Mouse (Mus musculus) testis, postnatal 14 days (tissue): ENCODE data around the gene Obp1b.
"Not testable (repeated sequence)": the region's sequence is repeated elsewhere in the genome, so short reads cannot be mapped to it uniquely, and the experiment has no call there.

Source experiments
- DNase-seq: peaks from one replicate; pipeline ENCODE4 v3.0.0; 2021; ENCODE audit warnings: low spot score

The Obp1b gene

GRCm38 (mm10) chrX:78186477-78186876, at the start of gene Obp1b:
Gene Obp1b (plus strand): TSS chrX:78186777.
- not testable (repeated sequence) for DNase-seq

- not testable (repeated sequence) for DNase-seq
Observed at GRCm38 (mm10) chrX:78202220-78202619, 15.6 kb downstream of the Obp1b start.

GRCm38 (mm10) chrX:78202829-78203228, 16.3 kb downstream of the Obp1b start:
- no peak for DNase-seq
